Mouse (Mus musculus) T-helper 17 cell (primary cell): ENCODE results near the gene Gata2.

Source experiments
- in situ Hi-C, 2 experiments: fragments of 300-600 bp; cut with MboI, MseI; formaldehyde crosslinking; loops; 1 replicate in 1 of 2; 2 replicates in 1 of 2; pipeline ENCODE4 v1.15.1; 2025; ENCODE audit warnings: high pct_unique_total_duplicates in 2 of 2

Gene Gata2

DNA sequence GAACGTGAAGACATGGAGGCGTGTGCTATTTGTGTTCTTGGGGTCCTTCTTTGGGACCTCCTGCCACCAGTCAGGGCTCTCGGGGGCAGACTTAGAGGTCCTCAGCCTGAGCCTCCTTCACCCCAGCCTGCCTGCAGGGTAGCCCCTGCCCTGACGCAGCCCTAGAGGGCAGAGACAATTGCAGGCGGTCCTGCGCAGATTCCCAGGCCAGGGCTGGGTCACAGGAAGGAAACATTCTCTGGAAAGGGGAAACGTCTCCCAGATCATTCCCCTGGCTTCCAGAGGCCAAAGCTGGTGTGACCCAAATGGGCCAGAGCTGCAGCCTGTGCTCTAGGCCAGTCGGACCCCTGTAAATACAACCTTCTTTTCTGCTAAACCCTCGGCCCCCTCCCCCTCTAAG, 12.2 kb downstream of the Gata2 start:
- in situ Hi-C loops: no loop called here

DNA sequence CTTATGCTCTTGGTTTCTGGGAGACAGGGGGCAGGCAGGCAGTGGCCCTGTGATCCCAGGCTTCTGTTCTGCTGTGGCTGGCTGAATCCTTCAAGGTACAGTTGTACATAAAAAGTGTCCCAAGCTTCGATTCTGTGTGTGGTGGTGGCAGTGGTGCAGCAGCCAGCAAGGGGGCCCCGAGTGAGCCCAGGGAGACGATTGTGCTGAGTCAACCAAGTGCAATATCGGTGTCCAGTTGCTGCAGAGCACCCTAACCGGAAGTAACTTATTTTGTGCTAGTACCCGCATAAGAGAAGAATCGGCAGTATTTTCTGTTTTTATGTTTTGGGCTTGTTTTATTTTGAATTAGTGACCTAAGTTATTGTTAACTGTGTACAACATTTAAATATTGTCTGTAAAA, 12.9 kb downstream of the Gata2 start:
- in situ Hi-C loops: no loop called here

DNA sequence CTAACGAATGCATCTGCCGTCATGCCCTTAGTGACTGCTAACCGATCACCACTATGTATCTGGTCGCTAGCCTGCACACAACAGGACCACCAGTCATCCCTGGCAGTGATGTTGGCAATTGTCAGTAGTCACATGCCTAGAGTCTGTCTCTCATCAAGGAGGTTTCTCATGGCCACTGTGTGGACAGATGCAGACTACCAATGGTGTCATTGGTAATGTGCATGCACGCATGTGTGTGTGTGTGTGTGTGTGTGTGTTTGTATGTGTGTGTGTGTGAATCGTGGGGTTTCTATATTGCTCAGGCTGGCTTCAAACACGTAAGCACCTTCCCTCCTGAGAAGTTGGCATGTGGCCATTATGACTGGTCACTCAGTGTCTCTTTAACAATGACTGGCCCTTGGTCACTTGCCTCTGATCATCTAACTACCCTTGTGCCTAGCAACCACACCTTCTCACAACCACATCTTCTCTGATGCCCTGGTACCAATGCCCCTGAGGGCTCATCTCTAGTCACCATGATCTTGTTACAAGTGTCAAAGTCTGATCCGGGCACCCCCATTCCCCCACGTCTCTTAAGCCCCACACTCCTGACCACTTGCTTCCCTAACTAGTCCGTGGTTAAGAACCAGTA, 13.8 kb downstream of the Gata2 start:
- in situ Hi-C loops: no loop called here

- in situ Hi-C loops: no loop called here
Observed at GRCm38 (mm10) chr6:88208321-88208720, 14.6 kb downstream of the Gata2 start.

DNA sequence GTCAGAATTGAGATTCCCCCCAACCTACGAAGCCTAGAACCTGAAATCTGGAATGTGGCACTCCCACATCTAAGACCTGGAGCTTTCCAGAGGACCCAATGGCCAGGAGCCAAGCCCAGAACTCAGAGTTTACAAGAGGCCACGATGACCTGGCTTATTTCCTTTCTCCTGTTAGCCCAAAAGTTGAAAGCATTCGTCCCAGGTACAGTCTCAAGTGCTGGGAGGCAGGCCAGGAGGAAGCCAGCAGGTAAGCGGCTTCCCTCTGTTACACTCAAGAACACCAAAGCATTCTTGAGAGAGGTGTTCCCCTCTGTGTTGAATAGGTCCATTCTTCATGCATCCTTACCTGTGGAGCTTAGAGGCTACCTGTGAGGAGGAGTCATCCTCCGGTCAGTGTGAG, 15.8 kb downstream of the Gata2 start:
- in situ Hi-C loops: no loop called here

DNA sequence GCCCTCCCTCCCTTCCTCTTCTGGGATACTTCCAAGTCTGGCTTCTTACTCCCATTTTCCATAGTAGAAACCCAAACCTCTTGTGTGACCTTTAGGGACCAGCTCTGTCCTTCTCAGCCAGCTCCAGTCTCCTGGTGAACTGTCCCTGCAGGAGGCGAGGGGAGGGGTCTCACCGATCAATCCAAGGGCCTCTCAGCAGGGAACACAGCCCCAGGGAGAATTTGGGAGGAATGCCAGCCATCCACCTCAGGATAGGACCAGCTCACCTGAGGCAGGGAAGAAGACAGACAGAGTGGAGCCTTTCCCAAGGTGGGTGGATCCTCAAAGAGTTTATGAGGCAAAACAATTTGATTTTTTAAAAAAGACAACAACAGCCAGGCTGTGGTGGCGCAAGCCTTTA, 16.5 kb downstream of the Gata2 start:
- in situ Hi-C loops: loop anchor here in 1 of 2 experiments (5.0 kb wide), 1 partner anchor 92 kb away; no protein-coding TSS in a partner anchor

DNA sequence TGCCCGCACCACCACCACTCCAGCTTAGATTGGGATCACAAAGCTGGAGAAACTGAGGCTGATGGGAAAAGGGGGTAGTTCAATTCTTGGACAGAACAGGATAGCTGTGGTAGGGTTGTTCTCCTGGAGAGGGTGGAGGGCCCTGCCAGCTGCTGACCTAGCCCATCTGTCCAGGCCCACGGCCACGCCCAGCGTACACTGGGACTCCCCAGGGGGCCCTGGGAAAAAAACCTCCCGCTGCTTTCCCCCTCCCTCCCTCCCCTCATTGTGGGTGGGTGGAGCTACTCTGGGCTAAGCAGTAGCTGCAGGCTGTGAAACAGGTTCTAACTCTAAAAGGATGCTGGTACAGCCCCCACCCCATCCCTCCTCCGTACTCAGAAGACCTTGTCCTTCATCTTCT, 22.1 kb downstream of the Gata2 start:
- in situ Hi-C loops: no loop called here

GRCm38 (mm10) chr6:88216199-88216598, 22.5 kb downstream of the Gata2 start:
- in situ Hi-C loops: no loop called here

DNA sequence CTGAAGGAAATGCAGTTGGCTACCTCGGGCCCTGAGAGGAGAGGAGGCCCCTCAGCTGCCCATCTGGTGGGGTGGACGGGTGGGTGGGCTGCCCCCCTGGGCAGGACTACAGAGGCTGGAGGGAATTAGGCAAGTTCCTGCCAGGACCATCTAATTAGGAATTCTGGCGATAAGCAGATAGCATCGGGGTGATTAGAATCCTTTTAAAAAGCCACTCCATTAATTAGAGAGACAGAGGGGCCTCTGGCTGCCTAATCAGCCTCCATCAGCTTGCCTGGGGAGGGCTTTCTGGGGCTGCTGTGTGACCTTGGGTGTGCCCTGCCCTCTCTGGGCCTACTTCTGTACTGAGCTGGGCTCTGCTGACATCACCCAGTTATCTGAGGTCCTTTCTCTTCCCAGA, 25.4 kb downstream of the Gata2 start:
- in situ Hi-C loops: no loop called here

DNA sequence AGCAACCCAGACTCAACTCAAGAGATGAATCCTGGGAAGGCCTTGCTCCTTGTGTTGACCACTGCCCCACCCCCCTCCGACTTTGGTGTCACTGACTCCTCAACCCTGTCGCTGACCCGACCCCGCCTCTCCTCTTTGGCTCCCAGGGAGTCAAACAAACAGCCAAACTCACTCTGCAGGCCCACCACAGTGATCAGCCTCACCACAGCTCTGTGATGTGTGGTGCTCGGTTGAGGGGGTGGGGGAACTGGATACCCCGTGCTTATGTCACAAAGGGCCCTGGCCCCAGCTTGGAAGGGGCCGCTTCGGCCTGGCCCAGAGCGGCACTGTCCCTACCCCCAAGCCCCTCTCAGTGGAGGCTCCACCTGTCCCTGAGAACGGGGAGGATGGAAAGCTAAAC, 28.3 kb downstream of the Gata2 start, which contains the start of gene Dnajb8:
Dnajb8 (plus strand) TSS at position 301 of the 400 bp plus-strand sequence.
- in situ Hi-C loops: no loop called here

- in situ Hi-C loops: no loop called here
Observed at GRCm38 (mm10) chr6:88226570-88226994, 32.9 kb downstream of the Gata2 start.

DNA sequence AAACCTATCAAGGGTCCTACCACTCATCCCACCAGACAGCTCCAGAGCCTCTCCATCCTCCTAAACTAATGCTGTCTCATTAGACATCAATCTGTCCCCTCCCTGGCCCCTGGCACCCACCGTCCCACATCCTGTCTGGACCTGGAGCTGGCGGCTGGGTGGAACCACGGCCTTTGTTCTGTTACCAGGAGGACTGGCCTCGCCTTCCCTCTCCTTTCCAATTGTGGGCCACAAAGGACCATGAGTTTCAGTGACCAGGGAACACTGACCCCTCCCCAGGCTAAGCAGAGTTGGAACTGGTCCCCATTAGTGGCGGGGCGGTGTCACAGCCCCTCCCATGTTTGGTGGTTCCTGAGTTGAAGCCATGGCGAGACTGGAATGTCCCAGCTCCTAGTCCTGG, 33.8 kb downstream of the Gata2 start:
- in situ Hi-C loops: no loop called here

DNA sequence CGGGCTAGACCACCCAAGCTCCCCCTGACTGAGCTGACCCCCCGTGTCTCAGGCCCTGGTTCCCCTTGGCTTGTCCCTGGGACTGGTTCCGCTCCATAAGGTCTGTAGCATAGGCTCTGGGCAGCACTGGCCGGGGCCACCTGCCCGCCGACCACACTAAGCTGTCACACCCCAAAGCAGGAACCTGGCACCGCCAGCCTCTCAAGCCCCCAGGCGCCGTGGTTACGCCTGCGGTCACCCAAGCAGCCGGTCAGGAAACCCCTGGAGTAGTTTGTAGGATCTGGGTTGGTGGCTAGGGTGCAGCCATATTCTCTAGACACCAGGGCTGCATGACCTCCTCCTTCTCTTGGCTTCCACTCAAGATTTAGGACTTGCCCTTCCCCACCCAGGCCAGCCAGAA, 35.5 kb downstream of the Gata2 start:
- in situ Hi-C loops: no loop called here

DNA sequence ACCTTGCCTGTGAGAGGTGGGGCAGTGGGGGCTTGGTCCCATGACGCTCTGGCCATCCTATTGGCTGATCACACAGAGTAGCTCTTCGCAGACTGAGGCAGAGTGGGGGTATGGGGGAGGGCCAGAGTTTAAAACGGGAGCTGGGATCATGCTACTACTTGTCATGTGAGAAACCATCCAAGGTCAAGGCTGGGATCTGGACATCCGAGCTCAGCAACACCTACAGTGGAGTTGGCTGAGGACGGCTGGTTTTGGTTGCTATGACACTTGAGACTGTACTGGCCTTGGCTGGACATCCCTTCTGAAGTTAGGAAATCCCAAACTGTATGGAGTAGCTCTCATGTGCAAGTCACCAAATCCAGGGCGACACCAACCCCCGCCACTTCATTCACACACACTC, 38.1 kb downstream of the Gata2 start:
- in situ Hi-C loops: no loop called here

- in situ Hi-C loops: no loop called here
Observed at GRCm38 (mm10) chr6:88232221-88232620, 38.5 kb downstream of the Gata2 start.

GRCm38 (mm10) chr6:88233996-88234395, 40.3 kb downstream of the Gata2 start:
- in situ Hi-C loops: no loop called here

- in situ Hi-C loops: no loop called here
Observed at GRCm38 (mm10) chr6:88235461-88235860, 41.8 kb downstream of the Gata2 start.

GRCm38 (mm10) chr6:88235983-88236382, 42.3 kb downstream of the Gata2 start:
- in situ Hi-C loops: no loop called here

- in situ Hi-C loops: no loop called here
Observed at GRCm38 (mm10) chr6:88236513-88236912, 42.8 kb downstream of the Gata2 start.

DNA sequence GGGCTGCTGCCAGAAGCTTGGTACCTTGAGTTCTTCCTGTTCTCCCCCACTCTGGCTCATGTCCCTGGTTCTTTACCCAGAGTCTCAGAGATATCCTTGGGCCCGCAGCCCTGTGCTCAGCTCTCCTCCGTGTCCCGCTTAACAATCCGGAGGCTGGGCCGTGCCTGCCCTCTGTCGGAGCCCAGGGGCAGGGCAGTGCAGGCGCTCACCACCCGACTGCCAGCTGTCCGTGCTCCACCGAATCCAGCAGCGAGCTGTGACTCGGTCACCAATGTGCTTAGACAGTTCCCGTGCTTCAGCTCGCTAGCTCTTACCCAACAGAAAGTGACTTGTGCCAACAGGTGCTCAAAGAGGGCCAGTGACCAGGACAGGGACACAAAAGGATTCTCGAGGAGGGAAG, 48.9 kb downstream of the Gata2 start:
- in situ Hi-C loops: loop anchor here in 1 of 2 experiments (5.0 kb wide), 1 partner anchor 50 kb away; the partner anchor contains the start of gene Gata2

DNA sequence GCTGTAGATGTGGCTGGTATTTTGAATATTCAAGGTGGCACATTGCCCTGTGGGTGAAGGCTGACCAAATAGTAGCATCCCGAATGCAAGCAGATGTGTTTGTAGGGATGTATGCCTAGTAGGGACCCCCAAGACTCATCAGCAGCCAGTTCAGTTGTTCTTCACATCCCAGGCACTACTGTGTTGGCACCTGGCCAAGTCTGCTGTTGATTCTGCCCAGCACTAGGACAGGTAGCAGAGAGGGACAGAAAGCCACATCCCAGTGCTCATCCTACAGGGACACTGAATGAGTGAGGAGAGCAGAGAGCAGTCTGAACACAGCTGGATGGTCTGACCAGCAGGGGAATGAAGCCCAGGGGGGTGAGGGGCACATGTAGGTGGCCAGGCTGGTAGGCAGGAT, 55.5 kb downstream of the Gata2 start:
- in situ Hi-C loops: no loop called here

DNA sequence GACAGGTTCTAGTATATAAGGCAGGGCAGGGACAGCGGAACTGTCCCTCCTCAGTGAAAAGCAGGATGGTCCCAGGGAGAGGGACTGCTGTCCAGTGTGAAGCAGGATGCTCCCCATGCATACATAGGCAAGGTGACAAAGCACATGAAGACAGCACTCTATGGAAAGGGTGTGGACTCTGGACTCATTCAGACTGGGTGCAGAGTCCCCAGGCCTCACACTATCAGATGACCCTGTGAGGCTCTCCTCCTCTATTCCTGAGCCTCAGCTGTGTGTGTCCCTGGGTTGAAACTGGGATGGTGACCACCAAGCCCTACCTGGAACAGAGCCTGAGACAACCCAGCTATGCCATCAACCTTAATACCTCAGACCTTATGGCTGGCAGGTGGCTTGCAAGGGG, 57.7 kb downstream of the Gata2 start:
- in situ Hi-C loops: no loop called here

GRCm38 (mm10) chr6:88251798-88252478, 58.2 kb downstream of the Gata2 start:
- in situ Hi-C loops: no loop called here
